Mouse (Mus musculus): Measurements from ENCODE around the gene Raly. TPM values are rescaled to one million over a fixed set of nuclear protein-coding genes. Genes with fewer than 3 reads are reported as not detected.

Gene Raly
- polyA plus RNA-seq, 1 experiment from 2014 or later = 47.3 TPM

DNA sequence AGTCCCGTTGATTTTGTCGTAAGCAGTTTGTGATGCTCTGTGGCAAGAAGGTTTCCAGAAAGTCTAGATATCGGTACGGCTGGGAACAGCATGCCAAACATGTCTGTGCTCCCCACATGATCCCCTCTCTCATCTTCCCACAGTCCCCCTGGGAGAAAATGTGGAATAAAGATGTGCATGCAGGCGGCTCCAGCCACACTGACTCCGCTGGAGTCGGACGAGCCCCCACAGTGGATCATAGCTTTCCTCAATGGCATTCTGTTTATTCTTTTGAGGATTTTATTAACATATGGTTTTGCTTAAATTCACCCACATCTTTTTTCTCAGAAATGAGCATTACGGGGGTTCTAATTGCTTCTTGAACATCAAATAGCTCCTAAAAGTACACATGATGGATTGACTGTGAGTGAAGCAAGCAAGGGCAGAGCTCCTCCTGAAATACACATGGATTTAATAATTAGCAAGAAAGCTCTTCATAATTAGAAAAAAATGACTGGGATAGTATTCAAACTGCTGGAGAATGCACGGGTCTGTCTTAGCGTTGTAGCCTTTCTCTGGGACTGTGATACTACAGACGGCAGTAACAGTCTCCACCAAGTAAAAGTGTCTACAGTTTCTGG is 125.1 kb downstream of the Raly start:
- ATAC-seq (replicated peaks; ENCODE audit: low FRiP score) = no peak
- no peak overlapping the region for H3K9ac ChIP-seq
- no peaks in the 10 kb centered on the region for H3K4me1 ChIP-seq
- no peaks in the 10 kb centered on the region for H3K27me3 ChIP-seq
- H3K27ac ChIP-seq = no peak overlapping the region
- WGBS = 83% methylated on average over 12 of the region's 12 CpGs
- no peak overlapping the region for H3K4me3 ChIP-seq (replicated peaks)
- H3K36me3 ChIP-seq = no peaks in the 10 kb centered on the region
- H3K9me3 ChIP-seq (replicated peaks) = no peaks in the 10 kb centered on the region
- no peak overlapping the region for H3K4me2 ChIP-seq

DNA sequence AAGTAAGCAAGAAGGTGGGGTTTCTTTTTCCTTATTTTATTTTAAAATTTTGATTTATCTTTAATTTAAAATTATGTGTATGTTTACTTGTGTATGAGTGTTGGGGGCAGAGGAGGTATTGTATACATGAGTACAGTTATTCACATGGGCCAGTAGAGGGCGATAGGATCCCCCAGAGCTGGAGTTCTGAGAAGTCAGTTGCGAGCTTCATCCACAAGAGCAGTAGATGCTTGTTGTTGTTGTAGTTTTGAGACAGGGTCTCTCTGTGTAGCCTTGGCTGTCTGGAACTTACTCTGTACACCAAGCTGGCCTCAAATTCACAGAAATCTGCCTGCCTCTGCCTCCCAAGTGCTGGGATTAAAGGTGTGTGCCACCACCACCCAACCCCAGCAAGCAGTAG is 125.7 kb downstream of the Raly start:
- H3K4me2 ChIP-seq = no peak overlapping the region
- H3K4me1 ChIP-seq = no peaks in the 10 kb centered on the region
- H3K9me3 ChIP-seq (replicated peaks) = no peaks in the 10 kb centered on the region
- no peaks in the 10 kb centered on the region for H3K36me3 ChIP-seq
- no peak overlapping the region for H3K4me3 ChIP-seq (replicated peaks)
- no peak for ATAC-seq (replicated peaks; ENCODE audit: low FRiP score)
- H3K27me3 ChIP-seq = no peaks in the 10 kb centered on the region
- H3K27ac ChIP-seq = no peak overlapping the region
- H3K9ac ChIP-seq = no peak overlapping the region
- WGBS = 10% methylated on average over 2 of the region's 2 CpGs

Other genes with a start within 250 kb of the Raly start
- 0.58 and 1.7 TPM in 2 replicates for gene 1700003F12Rik, start 244.0 kb upstream of the Raly start, polyA plus RNA-seq (2015; fragmentation: Nextera tagmentation; extraction: Ambion mirVana)
- gene Actl10, start 239.3 kb upstream of the Raly start, polyA plus RNA-seq (2015; fragmentation: Nextera tagmentation; extraction: Ambion mirVana) = 0.19 and 0.22 TPM in 2 replicates
- gene Necab3, start 232.2 kb upstream of the Raly start, polyA plus RNA-seq (2015; fragmentation: Nextera tagmentation; extraction: Ambion mirVana) = 1.6 and 2.9 TPM in 2 replicates
- 20.7 and 21.0 TPM in 2 replicates for gene E2f1, start 221.2 kb upstream of the Raly start, polyA plus RNA-seq (2015; fragmentation: Nextera tagmentation; extraction: Ambion mirVana)
- 27.7 and 29.8 TPM in 2 replicates for gene Pxmp4, start 187.4 kb upstream of the Raly start, polyA plus RNA-seq (2015; fragmentation: Nextera tagmentation; extraction: Ambion mirVana)
- 0.85 and 1.00 TPM in 2 replicates for gene Zfp341, start 177.8 kb upstream of the Raly start, polyA plus RNA-seq (2015; fragmentation: Nextera tagmentation; extraction: Ambion mirVana)
- 0.62 TPM in 1 of 2 replicates, not detected in the other for gene 4930519P11Rik, start 177.7 kb upstream of the Raly start, polyA plus RNA-seq (2015; fragmentation: Nextera tagmentation; extraction: Ambion mirVana)
- 24.6 and 24.8 TPM in 2 replicates for gene Chmp4b, start 139.4 kb upstream of the Raly start, polyA plus RNA-seq (2015; fragmentation: Nextera tagmentation; extraction: Ambion mirVana)
- not detected in 2 replicates for gene Gm14214, start 21.1 kb upstream of the Raly start, polyA plus RNA-seq (2015; fragmentation: Nextera tagmentation; extraction: Ambion mirVana)
- 0.66 and 0.91 TPM in 2 replicates for gene a, start 306 bp downstream of the Raly start, polyA plus RNA-seq (2015; fragmentation: Nextera tagmentation; extraction: Ambion mirVana)
- gene Eif2s2, start 101.8 kb downstream of the Raly start, polyA plus RNA-seq (2015; fragmentation: Nextera tagmentation; extraction: Ambion mirVana) = 93.7 and 97.8 TPM in 2 replicates
- 1.5 and 2.0 TPM in 2 replicates for gene Gm14226, start 227.2 kb downstream of the Raly start, polyA plus RNA-seq (2015; fragmentation: Nextera tagmentation; extraction: Ambion mirVana)